Mouse (Mus musculus): ENCODE measurements at regions not wholly inside any gene's neighbourhood (a gene's known extent, or its start where the extent isn't known, plus 50 kb on each side); places are given as distances from the start of the nearest gene placed in this dataset.

DNA sequence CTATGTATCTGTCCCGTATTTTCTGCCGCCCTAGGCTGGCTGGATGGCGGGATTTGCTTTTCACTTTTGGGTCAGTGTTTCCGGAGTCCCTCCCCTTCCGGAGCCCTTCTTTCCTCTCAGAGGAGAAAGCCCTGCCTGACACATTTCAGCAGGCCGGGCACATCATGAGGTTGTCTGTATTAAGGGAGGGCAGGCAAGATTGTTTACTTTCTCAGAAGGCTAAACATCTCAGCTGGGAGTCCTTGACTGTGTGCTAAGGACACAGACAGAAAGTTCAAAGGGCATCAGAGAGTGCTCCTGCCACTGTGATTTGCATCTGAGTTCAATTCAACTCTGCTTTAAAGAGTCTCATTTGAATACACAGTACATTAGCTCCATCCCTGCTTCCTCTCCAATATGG, 218.8 kb upstream of the Pard3b start:
- 0 out of 2 replicates have a peak, but pooled peaks cover 3% of the 10 kb centered on the region for H3K4me1 ChIP-seq (ENCODE audit: control insufficient read depth, insufficient read depth, low read length)
- no peak overlapping the region for H3K9ac ChIP-seq (replicated peaks; ENCODE audit: low read depth, low read length)
- H3K36me3 ChIP-seq (ENCODE audit: control insufficient read depth, insufficient read depth, low read length): no peaks in the 10 kb centered on the region
- no peak for ATAC-seq (ENCODE audit: insufficient number of reproducible peaks, insufficient read depth, low FRiP score, low read depth)
- H3K27me3 ChIP-seq (ENCODE audit: control insufficient read depth, insufficient read depth, low read length): no peaks in the 10 kb centered on the region
- no peaks in the 10 kb centered on the region for H3K9me3 ChIP-seq (ENCODE audit: control insufficient read depth, low read depth, low read length)
- no peak overlapping the region for H3K4me2 ChIP-seq (replicated peaks; ENCODE audit: low read depth, low read length)
- no peak overlapping the region for H3K4me3 ChIP-seq (ENCODE audit: low read depth, low read length)
- H3K27ac ChIP-seq (ENCODE audit: low read length): no peak overlapping the region
- 41% methylated on average over 6 of the region's 6 CpGs for WGBS

GRCm38 (mm10) chr1:61423253-61423652, 215.4 kb upstream of the Pard3b start:
- ATAC-seq (ENCODE audit: insufficient number of reproducible peaks, insufficient read depth, low FRiP score, low read depth): no peak
- Histone ChIP-seq H3K27ac (ENCODE audit: low read length) (no peak overlapping the region), H3K27me3 (ENCODE audit: control insufficient read depth, insufficient read depth, low read length) (no peaks in the 10 kb centered on the region), H3K9me3 (ENCODE audit: control insufficient read depth, low read depth, low read length) (no peaks in the 10 kb centered on the region), H3K4me1 (ENCODE audit: control insufficient read depth, insufficient read depth, low read length) (0 out of 2 replicates have a peak, but pooled peaks cover 3% of the 10 kb centered on the region), H3K4me2 (replicated peaks; ENCODE audit: low read depth, low read length) (no peak overlapping the region), H3K36me3 (ENCODE audit: control insufficient read depth, insufficient read depth, low read length) (no peaks in the 10 kb centered on the region), H3K9ac (replicated peaks; ENCODE audit: low read depth, low read length) (no peak overlapping the region), H3K4me3 (ENCODE audit: low read depth, low read length) (no peak overlapping the region)

DNA sequence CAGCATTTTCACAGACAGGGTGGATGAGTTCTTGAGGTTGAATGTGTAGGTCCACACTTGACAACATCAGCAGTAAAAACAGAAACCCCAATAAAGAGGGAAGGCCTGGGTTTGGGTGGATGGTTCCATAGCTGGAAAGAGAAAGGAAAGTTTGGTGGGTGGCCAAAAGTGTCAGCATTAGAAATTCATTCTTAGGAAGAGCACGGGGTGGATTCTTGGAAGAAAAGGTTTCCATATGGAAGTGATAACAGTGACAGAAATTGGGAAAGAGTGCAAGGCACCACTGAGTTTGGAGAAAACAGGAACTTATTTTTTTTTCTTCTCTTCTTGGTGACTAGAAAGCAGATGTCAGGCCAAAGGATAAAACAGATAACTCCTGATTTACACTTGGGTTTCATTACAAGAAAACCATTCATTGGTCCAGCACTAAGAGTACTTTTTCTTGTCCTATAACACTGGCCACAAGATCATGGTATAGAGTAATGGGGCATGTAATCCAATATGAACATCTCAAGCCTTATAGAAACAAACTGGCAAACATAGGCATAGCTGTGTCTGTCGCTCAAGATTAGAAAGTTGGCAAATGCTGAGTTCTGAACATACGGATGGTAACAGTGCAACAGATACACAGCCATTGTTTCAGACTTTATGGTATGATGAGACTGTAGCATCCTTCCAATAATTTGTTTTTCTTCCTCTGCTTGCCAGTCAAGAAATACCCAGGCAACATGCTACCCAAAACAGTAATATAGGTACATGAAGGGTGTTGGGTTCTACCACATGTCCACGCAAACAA, 209.7 kb upstream of the Pard3b start:
- Histone ChIP-seq H3K36me3 (ENCODE audit: control insufficient read depth, insufficient read depth, low read length) (no peaks in the 10 kb centered on the region), H3K4me2 (replicated peaks; ENCODE audit: low read depth, low read length) (no peak overlapping the region), H3K4me3 (ENCODE audit: low read depth, low read length) (no peak overlapping the region), H3K9me3 (ENCODE audit: control insufficient read depth, low read depth, low read length) (no peaks in the 10 kb centered on the region), H3K27ac (ENCODE audit: low read length) (no peak overlapping the region), H3K9ac (replicated peaks; ENCODE audit: low read depth, low read length) (no peak overlapping the region), H3K27me3 (ENCODE audit: control insufficient read depth, insufficient read depth, low read length) (no peaks in the 10 kb centered on the region), H3K4me1 (ENCODE audit: control insufficient read depth, insufficient read depth, low read length) (no peaks in the 10 kb centered on the region)
- ATAC-seq (ENCODE audit: insufficient number of reproducible peaks, insufficient read depth, low FRiP score, low read depth): no peak
- 82% methylated on average over 4 of the region's 4 CpGs for WGBS

DNA sequence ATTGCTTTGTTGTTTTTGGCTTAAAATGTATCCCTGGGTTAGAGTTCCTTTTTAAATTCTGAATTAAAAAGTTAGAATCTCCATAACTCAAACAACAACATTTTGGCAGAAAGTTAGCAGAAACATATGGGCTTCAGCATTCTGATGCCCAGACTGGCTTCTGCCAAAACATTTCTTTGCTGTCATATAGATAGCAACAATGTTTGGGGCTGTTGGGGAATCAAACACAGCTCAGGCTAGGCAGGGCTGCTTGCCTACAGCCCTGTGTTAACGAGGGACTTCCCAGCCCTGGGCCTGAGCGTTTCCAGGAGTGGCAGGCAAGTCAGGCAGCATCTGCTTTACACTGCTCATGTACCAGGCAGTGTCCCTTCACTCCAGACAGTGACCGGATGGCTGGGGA, 201.0 kb upstream of the Pard3b start:
- 63% methylated on average over 3 of the region's 3 CpGs for WGBS
- H3K4me1 ChIP-seq (ENCODE audit: control insufficient read depth, insufficient read depth, low read length): no peaks in the 10 kb centered on the region
- ATAC-seq (ENCODE audit: insufficient number of reproducible peaks, insufficient read depth, low FRiP score, low read depth): no peak
- H3K4me3 ChIP-seq (ENCODE audit: low read depth, low read length): no peak overlapping the region
- H3K4me2 ChIP-seq (replicated peaks; ENCODE audit: low read depth, low read length): no peak overlapping the region
- H3K9ac ChIP-seq (replicated peaks; ENCODE audit: low read depth, low read length): no peak overlapping the region
- no peaks in the 10 kb centered on the region for H3K9me3 ChIP-seq (ENCODE audit: control insufficient read depth, low read depth, low read length)
- H3K36me3 ChIP-seq (ENCODE audit: control insufficient read depth, insufficient read depth, low read length): no peaks in the 10 kb centered on the region
- no peaks in the 10 kb centered on the region for H3K27me3 ChIP-seq (ENCODE audit: control insufficient read depth, insufficient read depth, low read length)
- no peak overlapping the region for H3K27ac ChIP-seq (ENCODE audit: low read length)

DNA sequence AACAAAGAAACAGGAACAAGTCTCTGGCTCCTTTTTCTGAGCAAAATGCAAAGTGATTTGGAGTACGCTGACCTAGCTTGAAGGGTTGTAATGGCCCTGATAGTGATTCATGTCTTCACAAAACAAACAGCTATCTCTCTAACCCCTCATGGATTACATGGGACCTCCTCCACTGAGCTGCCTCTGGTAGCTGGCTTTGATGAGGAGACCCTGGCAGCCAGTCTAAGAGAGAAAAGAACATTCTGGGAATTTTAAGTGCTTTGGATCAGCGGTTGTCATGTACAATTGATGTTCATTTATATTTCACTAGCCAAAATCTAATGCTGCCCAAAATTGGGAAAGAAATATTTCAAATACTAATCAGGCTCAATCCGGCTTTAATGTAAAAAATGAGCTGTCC, 177.2 kb upstream of the Pard3b start:
- no peak overlapping the region for H3K4me2 ChIP-seq (replicated peaks; ENCODE audit: low read depth, low read length)
- H3K4me3 ChIP-seq (ENCODE audit: low read depth, low read length): no peak overlapping the region
- no peak overlapping the region for H3K9ac ChIP-seq (replicated peaks; ENCODE audit: low read depth, low read length)
- H3K9me3 ChIP-seq (ENCODE audit: control insufficient read depth, low read depth, low read length): no peaks in the 10 kb centered on the region
- H3K36me3 ChIP-seq (ENCODE audit: control insufficient read depth, insufficient read depth, low read length): no peaks in the 10 kb centered on the region
- 0 out of 2 replicates have a peak overlapping the region, but pooled peaks have one; percentile 3 for H3K27ac ChIP-seq (ENCODE audit: low read length)
- H3K4me1 ChIP-seq (ENCODE audit: control insufficient read depth, insufficient read depth, low read length): peaks cover 8% of the 10 kb centered on the region; the same call in 1 of the 2 replicates
- H3K27me3 ChIP-seq (ENCODE audit: control insufficient read depth, insufficient read depth, low read length): no peaks in the 10 kb centered on the region
- 38% methylated on average over 3 of the region's 3 CpGs for WGBS
- peak; percentile 61; the same call in 1 of the 2 replicates for ATAC-seq (ENCODE audit: insufficient number of reproducible peaks, insufficient read depth, low FRiP score, low read depth)

- no peaks in the 10 kb centered on the region for H3K27me3 ChIP-seq (ENCODE audit: control insufficient read depth, insufficient read depth, low read length)
- no peaks in the 10 kb centered on the region for H3K36me3 ChIP-seq (ENCODE audit: control insufficient read depth, insufficient read depth, low read length)
- no peaks in the 10 kb centered on the region for H3K9me3 ChIP-seq (ENCODE audit: control insufficient read depth, low read depth, low read length)
- H3K4me1 ChIP-seq (ENCODE audit: control insufficient read depth, insufficient read depth, low read length): no peaks in the 10 kb centered on the region
- H3K27ac ChIP-seq (ENCODE audit: low read length): no peak overlapping the region
- H3K4me3 ChIP-seq (ENCODE audit: low read depth, low read length): no peak overlapping the region
- no peak overlapping the region for H3K9ac ChIP-seq (replicated peaks; ENCODE audit: low read depth, low read length)
- ATAC-seq (ENCODE audit: insufficient number of reproducible peaks, insufficient read depth, low FRiP score, low read depth): 0 out of 2 replicates have a peak, but pooled peaks have one; percentile 42
- 62% methylated on average over 5 of the region's 5 CpGs for WGBS
- H3K4me2 ChIP-seq (replicated peaks; ENCODE audit: low read depth, low read length): no peak overlapping the region
These were observed 167.9 kb upstream of the Pard3b start for GRCm38 (mm10) chr1:61470617-61471214.

DNA sequence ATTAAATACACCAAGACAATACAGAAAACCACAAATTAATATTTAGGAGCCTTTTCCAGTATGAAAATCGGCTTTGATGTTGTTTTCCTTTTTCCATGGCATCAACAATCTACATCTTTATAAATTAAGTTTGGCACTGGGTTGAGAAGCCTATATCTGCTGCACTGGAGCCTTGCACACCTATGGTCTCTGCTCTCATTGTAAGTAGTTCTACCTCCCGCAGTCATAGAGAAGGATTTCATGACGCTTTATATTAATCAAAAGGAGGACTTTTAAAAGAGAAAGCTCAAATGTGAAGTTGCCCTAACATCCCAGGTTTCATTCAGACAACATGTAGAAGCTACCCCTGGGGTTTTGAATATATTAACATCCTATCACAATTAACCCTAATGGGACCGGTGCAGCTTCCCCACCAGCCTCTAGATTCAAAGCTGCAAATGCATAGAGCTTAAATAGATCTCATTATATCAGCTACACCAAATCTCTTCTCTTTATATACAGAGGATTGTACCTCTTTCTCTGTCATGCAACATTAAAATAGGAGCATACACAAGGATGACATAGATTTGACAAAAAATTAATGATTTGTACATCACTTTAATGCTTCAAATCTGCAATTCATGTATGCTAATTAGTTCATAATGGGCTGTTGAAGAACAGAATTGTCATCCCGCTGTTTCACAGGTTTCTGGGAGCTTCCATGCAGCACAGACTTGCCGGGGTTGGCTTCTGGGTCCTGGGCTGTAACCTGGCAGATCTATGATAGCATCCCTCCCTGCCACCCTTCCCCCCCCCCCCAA, 166.6 kb upstream of the Pard3b start:
- no peaks in the 10 kb centered on the region for H3K4me1 ChIP-seq (ENCODE audit: control insufficient read depth, insufficient read depth, low read length)
- no peak overlapping the region for H3K9ac ChIP-seq (replicated peaks; ENCODE audit: low read depth, low read length)
- no peak overlapping the region for H3K4me3 ChIP-seq (ENCODE audit: low read depth, low read length)
- no peaks in the 10 kb centered on the region for H3K27me3 ChIP-seq (ENCODE audit: control insufficient read depth, insufficient read depth, low read length)
- no peak overlapping the region for H3K4me2 ChIP-seq (replicated peaks; ENCODE audit: low read depth, low read length)
- no peak for ATAC-seq (ENCODE audit: insufficient number of reproducible peaks, insufficient read depth, low FRiP score, low read depth)
- no peaks in the 10 kb centered on the region for H3K36me3 ChIP-seq (ENCODE audit: control insufficient read depth, insufficient read depth, low read length)
- no peak overlapping the region for H3K27ac ChIP-seq (ENCODE audit: low read length)
- 84% methylated on average over 6 of the region's 6 CpGs for WGBS
- H3K9me3 ChIP-seq (ENCODE audit: control insufficient read depth, low read depth, low read length): no peaks in the 10 kb centered on the region

DNA sequence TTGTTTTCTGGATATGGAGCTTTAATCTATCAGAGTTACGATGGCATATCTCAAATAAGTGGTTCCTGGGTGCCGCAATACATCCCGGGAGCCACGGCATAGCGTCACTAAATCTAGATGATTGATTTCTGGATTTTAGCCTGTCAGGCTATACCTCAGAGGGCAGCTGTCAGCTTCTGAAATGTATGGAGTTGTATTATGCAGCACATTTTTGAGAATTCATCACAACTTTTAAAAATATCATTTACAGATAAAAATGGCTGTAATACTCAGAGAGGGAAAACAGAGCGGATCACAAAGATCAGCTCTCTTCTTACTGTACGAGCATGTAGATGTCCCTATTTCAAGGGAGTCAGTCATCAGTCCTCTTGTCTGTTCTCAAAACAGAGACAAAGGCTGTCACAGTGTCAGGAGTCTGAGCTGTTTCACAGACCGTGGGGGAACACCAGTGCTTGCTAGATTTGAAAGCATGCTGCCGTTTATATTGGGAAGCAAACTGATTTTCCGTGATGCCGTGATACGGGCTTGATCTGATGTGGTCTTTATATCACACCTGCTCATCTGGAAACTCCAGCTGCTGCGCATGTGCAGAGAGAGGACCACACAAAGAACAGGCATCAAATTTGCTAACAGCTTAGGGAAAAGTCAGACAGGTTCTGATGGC, 165.9 kb upstream of the Pard3b start:
- Histone ChIP-seq H3K36me3 (ENCODE audit: control insufficient read depth, insufficient read depth, low read length) (no peaks in the 10 kb centered on the region), H3K27ac (ENCODE audit: low read length) (no peak overlapping the region), H3K9me3 (ENCODE audit: control insufficient read depth, low read depth, low read length) (no peaks in the 10 kb centered on the region), H3K27me3 (ENCODE audit: control insufficient read depth, insufficient read depth, low read length) (no peaks in the 10 kb centered on the region), H3K4me1 (ENCODE audit: control insufficient read depth, insufficient read depth, low read length) (no peaks in the 10 kb centered on the region), H3K9ac (replicated peaks; ENCODE audit: low read depth, low read length) (no peak overlapping the region), H3K4me3 (ENCODE audit: low read depth, low read length) (no peak overlapping the region), H3K4me2 (replicated peaks; ENCODE audit: low read depth, low read length) (no peak overlapping the region)
- ATAC-seq (ENCODE audit: insufficient number of reproducible peaks, insufficient read depth, low FRiP score, low read depth): no peak
- WGBS: 47% methylated on average over 13 of the region's 13 CpGs
